Mouse (Mus musculus) forebrain, postnatal 0 days (tissue): ENCODE results near the gene Zan. TPM values are rescaled to one million over a fixed set of nuclear protein-coding genes. Genes with fewer than 3 reads are reported as not detected.

ENCODE experiments used
- ATAC-seq: fragments of 200-750 bp; cut with Nextera tagmentation; 2 replicates; pipeline ENCODE4 v1.8.0; 2017; ENCODE audit warnings: mild to moderate bottlenecking, moderate library complexity
- DNase-seq: peaks from one replicate; pipeline ENCODE4 v3.0.0-alpha.2; 2015
- H3K27ac ChIP-seq: fragments of 300-500 bp; sonication (generic); 2 replicates; pipeline ENCODE4 v1.5.1; 2014; ENCODE audit warnings: low read depth, mild to moderate bottlenecking, antibody characterized with exemption, low read length, moderate library complexity, mixed read lengths
- H3K27me3 ChIP-seq: fragments of 300-500 bp; sonication (generic); 2 replicates; pipeline ENCODE4 v1.6.1; 2014; ENCODE audit warnings: mild to moderate bottlenecking, low read length, mixed read lengths; ENCODE audit not compliant: insufficient read depth
- H3K36me3 ChIP-seq: fragments of 300-500 bp; sonication (generic); 2 replicates; pipeline ENCODE4 v1.6.1; 2014; ENCODE audit warnings: mild to moderate bottlenecking, moderate library complexity; ENCODE audit not compliant: insufficient read depth
- H3K4me1 ChIP-seq: fragments of 300-500 bp; sonication (generic); 2 replicates; pipeline ENCODE4 v1.6.1; 2014; ENCODE audit warnings: antibody characterized with exemption; ENCODE audit not compliant: insufficient read depth
- H3K4me2 ChIP-seq: fragments of 300-500 bp; sonication (generic); 2 replicates; pipeline ENCODE4 v1.6.1; 2014; ENCODE audit warnings: low read depth, mild to moderate bottlenecking, moderate library complexity
- H3K4me3 ChIP-seq: fragments of 300-500 bp; sonication (generic); 2 replicates; pipeline ENCODE4 v1.5.1; 2014; ENCODE audit warnings: low read depth, low read length, mixed read lengths
- H3K9ac ChIP-seq: fragments of 300-500 bp; sonication (generic); 2 replicates; pipeline ENCODE4 v1.6.1; 2014; ENCODE audit warnings: mild to moderate bottlenecking
- H3K9me3 ChIP-seq: fragments of 300-500 bp; sonication (generic); 2 replicates; pipeline ENCODE4 v1.6.1; 2016; ENCODE audit warnings: low read length
- CTCF ChIP-seq: sonication (generic); IDR thresholded peaks from 2 replicates; pipeline ENCODE4 v1.5.1; 2016; ENCODE audit warnings: antibody characterized with exemption, control low read depth, low read depth
- WGBS: fragments of 180-500 bp; shearing (Covaris S2); extraction: QIAGEN DNeasy Blood & Tissue Kit; methylation state at CpG from one replicate; pipeline ENCODE4 v1.1.7; 2014; 5-methylcytosine and 5-hydroxymethylcytosine counted together
- polyA plus RNA-seq: library from polyadenylated mRNA; unstranded; fragments of >200 nt; fragmentation: Nextera tagmentation; extraction: Ambion mirVana; gene quantifications from 2 replicates; pipeline ENCODE4 v1.2.1, GENCODE M21; 2015
- total RNA-seq: library from RNA; depleted of rRNA; stranded (reverse); fragments of >200 nt; gene quantifications from 2 replicates; pipeline ENCODE4 v1.2.3, GENCODE M21; 2014

The Zan gene
- total and polyA plus RNA-seq, 2 experiments from 2014 or later, result 0.08 to 0.62 TPM

- no peak overlapping the region for H3K27ac ChIP-seq
- H3K4me3 ChIP-seq, result no peak overlapping the region
- 77% methylated on average over 8 of the region's 8 CpGs for WGBS
- H3K27me3 ChIP-seq, result no peaks in the 10 kb centered on the region
- H3K4me2 ChIP-seq, result no peak overlapping the region
- no peak for TF ChIP-seq CTCF
- H3K9me3 ChIP-seq, result no peaks in the 10 kb centered on the region
- H3K9ac ChIP-seq, result no peak overlapping the region
- no peak for ATAC-seq
- H3K36me3 ChIP-seq, result no peaks in the 10 kb centered on the region
- H3K4me1 ChIP-seq, result no peaks in the 10 kb centered on the region
- DNase-seq, result no peak
Observed at GRCm38 (mm10) chr5:137411235-137411634, 65.6 kb downstream of the Zan start.

DNA sequence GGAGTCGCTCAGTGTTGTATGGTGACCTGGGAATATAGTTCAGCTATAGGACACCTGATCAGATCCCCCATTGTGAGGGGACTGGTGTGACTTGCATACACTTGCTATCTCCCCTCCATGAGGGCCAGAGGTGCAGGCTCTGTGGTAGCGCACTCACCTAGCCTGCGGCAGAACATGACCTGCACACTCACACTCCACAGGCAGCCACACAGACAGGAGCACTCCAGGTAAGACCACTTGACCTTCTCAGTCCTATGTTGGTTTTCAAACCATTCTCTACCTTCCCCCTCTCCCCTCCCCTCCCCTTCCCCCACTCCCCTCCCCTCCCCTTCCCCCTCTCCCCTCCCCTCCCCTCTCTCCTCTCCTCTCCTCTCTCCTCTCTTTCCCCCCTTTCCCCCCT, 66.3 kb downstream of the Zan start:
- no peak for ATAC-seq

DNA sequence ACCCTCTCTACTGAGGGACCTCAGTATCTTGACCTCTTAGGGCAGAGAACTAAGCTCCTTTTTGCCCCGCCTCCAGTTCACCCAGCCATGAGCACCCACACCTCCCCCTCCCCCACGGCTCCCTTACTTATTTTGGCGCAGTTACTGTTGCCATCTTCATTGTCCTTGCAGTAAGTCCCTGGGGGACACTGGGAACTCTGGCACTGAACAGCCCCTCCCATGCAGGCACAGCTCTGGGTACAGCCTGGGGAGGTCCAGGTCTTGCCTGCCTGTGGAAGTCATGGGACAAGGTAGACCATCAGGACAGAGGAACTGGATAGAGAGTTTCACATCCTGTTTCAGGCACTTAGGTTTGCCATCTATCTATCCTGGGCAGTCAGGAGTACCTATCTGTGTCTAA, 66.8 kb downstream of the Zan start:
- DNase-seq (no peak), ATAC-seq (no peak)
- Histone ChIP-seq H3K27me3 (no peaks in the 10 kb centered on the region), H3K4me3 (no peak overlapping the region), H3K9me3 (no peaks in the 10 kb centered on the region), H3K27ac (no peak overlapping the region), H3K4me1 (no peaks in the 10 kb centered on the region), H3K36me3 (no peaks in the 10 kb centered on the region), H3K9ac (no peak overlapping the region), H3K4me2 (no peak overlapping the region)
- WGBS, result 56% methylated on average over 3 of the region's 3 CpGs
- TF ChIP-seq CTCF, result no peak

More for the DNA sequence above, 66.3 kb downstream of the Zan start:
- Histone ChIP-seq H3K4me1 (no peaks in the 10 kb centered on the region), H3K4me3 (no peak overlapping the region), H3K9ac (no peak overlapping the region), H3K27me3 (no peaks in the 10 kb centered on the region), H3K4me2 (no peak overlapping the region), H3K9me3 (no peaks in the 10 kb centered on the region), H3K36me3 (no peaks in the 10 kb centered on the region), H3K27ac (no peak overlapping the region)
- TF ChIP-seq CTCF, result no peak
- no peak for DNase-seq
- WGBS, result 93% methylated on average over 3 of the region's 3 CpGs

GRCm38 (mm10) chr5:137409451-137409850, 67.4 kb downstream of the Zan start:
- Histone ChIP-seq H3K27me3 (no peaks in the 10 kb centered on the region), H3K4me2 (no peak overlapping the region), H3K4me1 (no peaks in the 10 kb centered on the region), H3K4me3 (no peak overlapping the region), H3K9ac (no peak overlapping the region), H3K36me3 (no peaks in the 10 kb centered on the region), H3K27ac (no peak overlapping the region), H3K9me3 (no peaks in the 10 kb centered on the region)
- DNase-seq (peak; percentile 17), ATAC-seq (no peak)
- 39% methylated on average over 6 of the region's 6 CpGs for WGBS
- no peak for TF ChIP-seq CTCF

DNA sequence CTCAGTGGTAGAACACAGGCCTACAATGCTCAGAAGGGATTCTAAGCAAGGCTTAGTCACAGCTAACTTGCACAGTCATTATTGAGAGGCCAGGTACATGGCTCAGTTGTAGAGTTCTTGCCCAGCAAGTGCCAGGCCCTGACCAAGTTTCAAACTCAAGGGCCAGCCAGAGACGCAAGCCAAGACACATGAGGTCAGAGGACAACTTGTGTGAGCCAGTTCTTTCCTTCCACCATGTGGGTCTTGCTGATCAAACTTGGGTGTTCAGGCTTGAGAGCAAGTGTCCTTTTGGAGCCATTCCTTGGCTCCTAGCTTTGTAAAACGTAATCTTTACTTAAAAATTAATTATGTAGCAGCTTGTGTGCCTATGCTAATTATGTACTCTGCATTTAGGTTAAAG, 72.8 kb downstream of the Zan start:
- no peaks in the 10 kb centered on the region for H3K27me3 ChIP-seq
- H3K27ac ChIP-seq, result no peak overlapping the region
- no peak for TF ChIP-seq CTCF
- no peak overlapping the region for H3K4me2 ChIP-seq
- H3K9me3 ChIP-seq, result no peaks in the 10 kb centered on the region
- no peak overlapping the region for H3K4me3 ChIP-seq
- ATAC-seq (no peak), DNase-seq (no peak)
- no peaks in the 10 kb centered on the region for H3K4me1 ChIP-seq
- H3K36me3 ChIP-seq, result no peaks in the 10 kb centered on the region
- WGBS, result 72% methylated on average over 2 of the region's 2 CpGs
- no peak overlapping the region for H3K9ac ChIP-seq

- Histone ChIP-seq H3K9me3 (no peaks in the 10 kb centered on the region), H3K4me2 (no peak overlapping the region), H3K9ac (no peak overlapping the region), H3K4me1 (no peaks in the 10 kb centered on the region), H3K4me3 (no peak overlapping the region), H3K36me3 (no peaks in the 10 kb centered on the region), H3K27me3 (no peaks in the 10 kb centered on the region), H3K27ac (no peak overlapping the region)
- ATAC-seq (no peak), DNase-seq (no peak)
- no peak for TF ChIP-seq CTCF
- WGBS, result 50% methylated on average over 7 of the region's 7 CpGs
Observed at GRCm38 (mm10) chr5:137394456-137394855, 82.4 kb downstream of the Zan start.

DNA sequence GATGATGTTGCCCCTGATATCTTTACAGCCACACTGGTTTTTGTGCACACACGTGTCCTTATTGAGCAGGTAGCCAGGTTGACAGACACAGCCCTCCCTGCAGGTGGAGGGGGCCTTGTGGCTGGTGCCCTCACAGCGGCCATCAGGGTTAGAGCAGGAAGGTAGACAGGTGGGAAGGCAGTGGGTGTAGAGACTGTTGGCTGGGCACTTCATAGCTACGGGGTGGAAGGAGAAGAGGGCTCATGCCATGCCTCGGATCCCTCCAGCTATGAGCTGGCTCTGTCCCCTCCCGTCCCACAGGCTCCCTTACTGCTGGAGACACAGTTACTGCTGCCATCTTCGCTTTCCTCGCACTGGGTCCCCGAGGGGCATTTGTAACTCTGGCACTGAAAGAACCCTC, 85.2 kb downstream of the Zan start:
- Histone ChIP-seq H3K36me3 (no peaks in the 10 kb centered on the region), H3K27me3 (no peaks in the 10 kb centered on the region), H3K9me3 (no peaks in the 10 kb centered on the region), H3K4me3 (no peak overlapping the region), H3K4me1 (no peaks in the 10 kb centered on the region), H3K4me2 (no peak overlapping the region), H3K27ac (no peak overlapping the region), H3K9ac (no peak overlapping the region)
- 83% methylated on average over 8 of the region's 8 CpGs for WGBS
- TF ChIP-seq CTCF, result no peak
- no peak for DNase-seq
- no peak for ATAC-seq

GRCm38 (mm10) chr5:137386712-137387111, 90.2 kb downstream of the Zan start:
- Histone ChIP-seq H3K4me2 (no peak overlapping the region), H3K4me1 (no peaks in the 10 kb centered on the region), H3K27ac (no peak overlapping the region), H3K27me3 (no peaks in the 10 kb centered on the region), H3K36me3 (no peaks in the 10 kb centered on the region), H3K4me3 (no peak overlapping the region), H3K9me3 (no peaks in the 10 kb centered on the region), H3K9ac (no peak overlapping the region)
- no peak for ATAC-seq
- WGBS, result 91% methylated on average over 7 of the region's 7 CpGs
- TF ChIP-seq CTCF, result no peak
- no peak for DNase-seq
